Mouse (Mus musculus) neural tube, embryonic 11.5 days (tissue): ENCODE measurements around the gene Igdcc3. TPM values are rescaled to one million over a fixed set of nuclear protein-coding genes. Genes with fewer than 3 reads are reported as not detected.
A peak's percentile ranks its signal among the peaks of the same experiment; 100 is the strongest.

Experiments used
- ATAC-seq: fragments of 200-750 bp; cut with Nextera tagmentation; 2 replicates; pipeline ENCODE4 v1.8.0; 2017; ENCODE audit warnings: moderate number of reproducible peaks, mild to moderate bottlenecking, moderate TSS enrichment, moderate library complexity; ENCODE audit not compliant: insufficient read depth, low FRiP score, low TSS enrichment
- DNase-seq: peaks from one replicate; pipeline ENCODE4 v3.0.0-alpha.2; 2015; ENCODE audit warnings: low spot score
- H3K27ac ChIP-seq: fragments of 300-500 bp; sonication (generic); 2 replicates; pipeline ENCODE4 v1.5.1; 2014; ENCODE audit warnings: low read depth, mild to moderate bottlenecking, low read length
- H3K27me3 ChIP-seq: fragments of 300-500 bp; sonication (generic); 2 replicates; pipeline ENCODE4 v1.6.1; 2014; ENCODE audit warnings: mild to moderate bottlenecking, low read length, mixed read lengths; ENCODE audit not compliant: control insufficient read depth, insufficient read depth
- H3K36me3 ChIP-seq: fragments of 300-500 bp; sonication (generic); 2 replicates; pipeline ENCODE4 v1.6.1; 2014; ENCODE audit warnings: mild to moderate bottlenecking, low read length, moderate library complexity, mixed read lengths; ENCODE audit not compliant: control insufficient read depth, insufficient read depth
- H3K4me1 ChIP-seq: fragments of 300-500 bp; sonication (generic); 2 replicates; pipeline ENCODE4 v1.6.1; 2014; ENCODE audit warnings: low read length, mixed read lengths; ENCODE audit not compliant: control insufficient read depth, insufficient read depth
- H3K4me2 ChIP-seq: fragments of 300-500 bp; sonication (generic); 2 replicates; pipeline ENCODE4 v1.6.1; 2014; ENCODE audit warnings: low read depth, mild to moderate bottlenecking, moderate library complexity
- H3K4me3 ChIP-seq: fragments of 300-500 bp; sonication (generic); 2 replicates; pipeline ENCODE4 v1.5.1; 2014; ENCODE audit warnings: low read depth, low read length
- H3K9ac ChIP-seq: fragments of 300-500 bp; sonication (generic); 2 replicates; pipeline ENCODE4 v1.6.1; 2014; ENCODE audit warnings: mild to moderate bottlenecking, low read length
- H3K9me3 ChIP-seq: fragments of 300-500 bp; sonication (generic); 2 replicates; pipeline ENCODE4 v1.6.1; 2016; ENCODE audit warnings: low read length; ENCODE audit not compliant: control insufficient read depth
- WGBS: fragments of 180-500 bp; shearing (Covaris S2); extraction: QIAGEN DNeasy Blood & Tissue Kit; methylation state at CpG from one replicate; pipeline ENCODE4 v1.1.7; 2014; 5-methylcytosine and 5-hydroxymethylcytosine counted together
- polyA plus RNA-seq: library from polyadenylated mRNA; unstranded; fragments of >200 nt; fragmentation: Nextera tagmentation; extraction: Ambion mirVana; gene quantifications from 2 replicates; pipeline ENCODE4 v1.2.1, GENCODE M21; 2014

Igdcc3 gene
- polyA plus RNA-seq: 60.7 and 71.9 TPM in 2 replicates

DNA sequence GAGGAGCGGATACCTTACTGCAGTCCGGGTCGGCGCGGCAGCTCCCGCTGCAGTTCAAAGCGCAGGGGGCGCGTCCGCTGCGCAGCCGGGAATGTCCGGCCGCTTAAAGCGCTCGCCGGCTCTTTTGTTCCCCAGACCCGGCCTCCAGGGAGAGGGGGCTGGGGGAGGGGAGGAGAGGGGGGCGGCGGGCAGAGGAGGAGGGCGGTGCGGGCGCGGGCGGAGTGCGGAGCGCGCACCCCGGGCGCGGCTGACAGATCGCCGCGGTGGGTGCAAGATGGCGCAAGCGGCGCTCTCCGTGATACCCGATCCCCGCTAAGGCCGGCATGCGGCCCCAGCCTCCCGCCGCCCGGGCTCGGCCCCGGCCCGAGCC is at the start of gene Igdcc3:
Gene Igdcc3, plus strand, starts transcription at position 254 of the 370 bp plus-strand sequence.
- peak within 1 kb of the TSS; percentile 94 for H3K4me3 ChIP-seq
- ATAC-seq (peak; percentile 75), DNase-seq (peak; percentile 89)
- H3K9ac ChIP-seq: peak within 1 kb of the TSS; percentile 98
- no peaks in the 10 kb centered on the region; the same call in none of the 2 replicates for H3K36me3 ChIP-seq
- peak within 1 kb of the TSS; percentile 97 for H3K27ac ChIP-seq
- peaks cover 30% of the 10 kb centered on the region for H3K4me1 ChIP-seq
- 0% methylated on average over 32 of the region's 48 CpGs for WGBS
- H3K9me3 ChIP-seq: no peaks in the 10 kb centered on the region
- H3K4me2 ChIP-seq: peak within 1 kb of the TSS; percentile 82
- H3K27me3 ChIP-seq: no peaks in the 10 kb centered on the region

DNA sequence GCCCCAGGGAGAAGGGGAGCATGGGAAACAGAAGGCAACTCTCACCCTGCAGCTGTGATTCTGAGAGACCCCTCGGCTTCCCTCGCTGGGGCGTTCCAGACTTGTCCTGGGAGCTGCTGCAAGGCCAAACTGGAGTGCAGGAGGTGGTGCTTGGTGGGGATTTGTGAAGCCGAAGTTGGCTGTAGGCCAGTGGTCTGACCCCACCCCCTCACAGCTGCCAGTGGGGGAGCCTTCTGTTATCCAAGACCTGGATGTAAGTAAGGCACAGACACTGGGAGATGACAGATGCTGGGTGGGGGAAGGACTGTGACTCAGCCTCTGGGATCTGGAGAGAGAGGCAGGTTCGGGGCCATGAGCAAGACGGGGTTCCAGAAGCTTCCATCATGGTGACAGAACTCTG is 46.8 kb upstream of the Igdcc3 start:
- 46% methylated on average over 6 of the region's 6 CpGs for WGBS
- no peaks in the 10 kb centered on the region for H3K9me3 ChIP-seq
- H3K4me2 ChIP-seq: no peak overlapping the region
- no peak overlapping the region for H3K27ac ChIP-seq
- H3K36me3 ChIP-seq: no peaks in the 10 kb centered on the region
- H3K27me3 ChIP-seq: no peaks in the 10 kb centered on the region
- no peak overlapping the region for H3K4me3 ChIP-seq
- H3K9ac ChIP-seq: no peak overlapping the region
- H3K4me1 ChIP-seq: no peaks in the 10 kb centered on the region
- peak; percentile 56 for DNase-seq
- no peak for ATAC-seq

DNA sequence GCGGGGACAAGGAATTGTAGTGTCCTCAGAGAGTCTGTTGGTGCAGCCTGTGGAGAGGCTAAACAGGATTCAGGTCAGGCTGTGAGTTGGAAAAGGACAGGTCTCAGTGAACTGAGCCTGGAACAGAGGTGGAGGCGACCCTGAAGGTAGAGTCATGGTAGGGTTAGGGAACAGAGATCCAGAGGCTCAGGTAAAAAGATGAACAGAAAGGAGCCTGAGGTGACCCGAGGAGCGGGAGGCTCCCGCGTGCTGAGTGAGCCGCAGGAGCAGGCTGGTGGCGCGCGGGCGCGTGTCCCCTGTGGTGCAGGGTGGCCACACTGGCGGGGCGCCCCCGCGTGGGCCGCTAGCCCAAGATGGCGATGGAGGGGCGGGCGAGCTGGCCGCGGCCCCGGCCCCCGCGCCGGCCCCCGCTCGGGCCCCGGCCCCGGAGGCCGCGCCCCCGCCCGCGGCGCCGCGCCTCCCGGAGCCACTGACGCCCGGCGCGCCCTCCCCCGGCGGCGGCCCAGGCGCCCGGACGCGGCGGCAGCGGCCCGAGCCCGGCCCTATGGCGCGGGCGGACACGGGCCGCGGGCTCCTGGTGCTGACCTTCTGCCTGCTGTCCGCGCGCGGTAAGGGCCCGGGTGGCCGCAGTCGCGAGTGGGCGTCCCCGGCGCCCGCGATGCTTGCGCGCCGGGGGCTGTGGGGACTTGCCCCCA is 39.9 kb upstream of the Igdcc3 start, which contains the start of gene Igdcc4:
Gene Igdcc4, plus strand, starts transcription at position 496 of the 695 bp plus-strand sequence.
- DNase-seq: peak; percentile 47
- Histone ChIP-seq H3K9me3 (0 out of 2 replicates have a peak, but pooled peaks cover 2% of the 10 kb centered on the region), H3K27me3 (no peaks in the 10 kb centered on the region), H3K27ac (peak within 1 kb of the TSS; percentile 72), H3K36me3 (no peaks in the 10 kb centered on the region), H3K4me3 (peak within 1 kb of the TSS; percentile 75), H3K4me1 (peaks cover 17% of the 10 kb centered on the region), H3K4me2 (peak within 1 kb of the TSS; percentile 100), H3K9ac (peak within 1 kb of the TSS; percentile 87)
- ATAC-seq: no peak
- WGBS: 3% methylated on average over 35 of the region's 76 CpGs

DNA sequence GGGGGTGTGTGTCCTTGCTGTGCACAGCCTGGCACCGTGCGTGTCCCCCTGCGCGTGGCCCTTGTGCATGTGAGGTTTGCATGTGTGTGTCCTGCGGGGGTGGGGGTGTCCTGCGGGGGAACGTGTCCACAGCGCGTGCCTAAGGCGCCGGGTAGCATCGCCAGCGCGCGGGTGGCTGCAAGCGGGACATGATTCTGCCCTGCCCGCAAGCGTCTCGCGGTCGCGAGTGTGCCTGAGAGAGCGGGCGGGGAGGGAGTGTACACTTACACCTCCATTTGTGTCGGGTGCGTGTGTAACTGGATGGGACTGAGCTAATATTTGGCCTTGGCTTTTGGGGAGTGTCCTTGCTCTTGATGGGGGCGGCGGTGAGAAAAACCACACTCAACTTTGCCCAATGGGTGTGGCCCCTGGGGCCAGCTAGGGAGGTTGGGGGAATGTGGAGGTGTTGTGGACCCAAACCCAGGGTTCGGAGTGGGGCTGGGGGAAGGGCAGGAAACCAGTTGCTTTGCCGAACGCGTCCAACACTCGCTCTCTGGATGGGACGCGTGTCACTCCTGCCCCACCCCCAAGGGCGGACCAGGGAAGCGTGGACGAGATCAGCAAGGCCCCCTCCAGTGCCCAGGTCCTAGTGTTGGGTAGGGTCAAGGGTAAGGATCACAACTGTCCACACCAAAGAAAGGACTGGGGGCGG is 39.2 kb upstream of the Igdcc3 start:
- H3K36me3 ChIP-seq: no peaks in the 10 kb centered on the region
- DNase-seq: peak; percentile 71
- ATAC-seq: peak; percentile 68
- peak overlapping the region; percentile 72 for H3K27ac ChIP-seq
- H3K9ac ChIP-seq: peak overlapping the region; percentile 87
- WGBS: 0% methylated on average over 39 of the region's 39 CpGs
- H3K9me3 ChIP-seq: 0 out of 2 replicates have a peak, but pooled peaks cover 2% of the 10 kb centered on the region
- H3K4me2 ChIP-seq: peak overlapping the region; percentile 100
- no peaks in the 10 kb centered on the region for H3K27me3 ChIP-seq
- peak overlapping the region; percentile 75 for H3K4me3 ChIP-seq
- peaks cover 17% of the 10 kb centered on the region for H3K4me1 ChIP-seq

DNA sequence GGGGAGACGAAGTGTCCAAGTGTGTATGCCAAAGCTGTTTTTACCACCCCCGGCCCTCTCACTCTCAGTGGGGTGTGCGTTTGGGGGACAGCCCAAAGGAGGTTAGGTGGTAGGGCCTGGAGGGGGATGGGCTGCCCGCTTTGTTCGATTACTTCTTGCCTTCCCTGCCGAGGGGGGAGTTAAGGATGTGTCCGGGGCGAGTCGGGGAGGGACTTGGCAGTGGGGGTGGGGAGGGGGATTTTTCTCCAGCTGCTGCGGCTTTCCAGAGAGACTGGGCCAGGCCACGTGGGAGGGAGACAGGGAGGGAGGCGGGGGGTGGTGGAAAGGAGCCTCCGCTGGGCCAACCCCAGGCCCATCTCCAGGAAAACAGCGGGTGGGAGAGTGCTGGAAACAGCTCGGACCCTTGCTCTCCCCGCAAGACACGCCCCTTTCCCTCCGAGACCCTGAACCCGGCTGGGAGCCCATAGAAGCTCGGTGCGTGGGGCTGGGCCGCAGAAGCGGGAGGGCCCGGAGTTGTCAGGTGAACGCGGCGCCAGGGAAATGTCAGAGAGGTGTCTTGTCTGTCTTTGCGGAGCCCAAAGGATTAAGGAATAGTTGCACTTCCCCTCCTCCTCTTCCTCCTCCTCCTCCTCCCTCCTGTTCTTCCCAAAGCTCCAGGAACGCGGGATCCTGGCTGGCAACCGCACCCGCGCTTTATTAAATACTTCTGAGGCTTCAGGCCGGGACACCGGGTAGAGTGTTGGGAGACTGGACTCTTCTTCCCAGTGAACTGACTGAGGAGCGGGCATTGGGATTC is 38.4 kb upstream of the Igdcc3 start:
- WGBS: 1% methylated on average over 36 of the region's 36 CpGs
- Histone ChIP-seq H3K36me3 (no peaks in the 10 kb centered on the region), H3K9me3 (0 out of 2 replicates have a peak, but pooled peaks cover 2% of the 10 kb centered on the region), H3K4me3 (peak overlapping the region; percentile 75), H3K4me1 (peaks cover 17% of the 10 kb centered on the region), H3K27me3 (no peaks in the 10 kb centered on the region), H3K9ac (peak overlapping the region; percentile 87), H3K27ac (peak overlapping the region; percentile 72; the same call in 1 of the 2 replicates), H3K4me2 (peak overlapping the region; percentile 100)
- peak; percentile 79 for ATAC-seq
- DNase-seq: peak; percentile 80

DNA sequence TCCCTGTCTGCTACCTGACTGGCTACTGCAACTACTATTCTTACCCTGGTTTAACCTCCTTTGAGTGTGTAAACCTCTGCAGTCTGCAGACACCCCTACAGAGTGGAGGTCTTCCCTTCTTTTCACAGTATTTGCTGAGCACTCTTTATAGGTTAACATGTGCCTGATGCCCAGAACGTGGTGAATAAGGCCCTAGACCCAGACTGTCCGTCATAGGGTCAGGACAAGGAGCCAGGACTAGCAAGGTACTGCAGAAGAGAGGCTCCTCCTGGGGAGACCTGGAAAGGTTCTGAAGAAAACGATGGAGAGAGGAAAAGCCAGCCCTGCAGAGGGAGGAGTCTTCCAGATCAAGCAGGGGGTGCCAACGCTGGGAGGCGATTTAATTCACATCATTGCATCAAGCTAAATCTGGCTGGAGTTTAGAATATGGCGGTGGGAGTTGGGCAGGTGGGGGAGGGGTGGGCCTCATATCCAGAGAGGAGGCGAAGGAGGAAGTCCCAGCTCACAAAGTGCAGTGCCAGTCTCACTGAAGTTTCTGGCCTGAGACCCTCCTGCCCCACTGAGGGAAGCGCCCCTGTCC is 37.7 kb upstream of the Igdcc3 start:
- Histone ChIP-seq H3K27ac (no peak overlapping the region), H3K4me3 (peak overlapping the region; percentile 75), H3K4me2 (peak overlapping the region; percentile 100), H3K36me3 (no peaks in the 10 kb centered on the region), H3K27me3 (no peaks in the 10 kb centered on the region), H3K4me1 (peaks cover 17% of the 10 kb centered on the region), H3K9ac (peak overlapping the region; percentile 87; the same call in 1 of the 2 replicates), H3K9me3 (0 out of 2 replicates have a peak, but pooled peaks cover 2% of the 10 kb centered on the region)
- WGBS: 26% methylated on average over 8 of the region's 8 CpGs
- DNase-seq: no peak
- ATAC-seq: no peak

DNA sequence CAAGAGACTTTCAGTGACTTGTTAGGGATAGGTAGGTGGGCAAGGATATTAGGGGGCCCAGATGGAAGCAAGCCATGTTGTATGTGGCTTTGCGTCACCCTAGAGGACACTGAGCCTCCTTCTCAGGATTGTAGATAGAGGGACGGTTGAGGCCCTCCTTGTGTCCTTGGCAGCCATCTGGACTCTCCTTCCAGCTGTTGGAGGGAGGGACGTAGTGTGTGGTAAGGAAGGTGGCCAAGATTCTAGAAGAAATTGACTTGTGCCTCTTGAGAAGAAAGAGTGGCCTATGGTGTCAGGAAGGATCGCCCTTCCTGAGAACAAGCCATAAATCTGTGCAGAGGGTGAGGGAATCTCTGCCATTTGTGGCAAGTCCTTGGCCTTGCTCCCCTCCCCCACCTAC is 34.2 kb upstream of the Igdcc3 start:
- H3K9ac ChIP-seq: no peak overlapping the region
- no peak overlapping the region for H3K4me2 ChIP-seq
- H3K36me3 ChIP-seq: no peaks in the 10 kb centered on the region
- no peaks in the 10 kb centered on the region for H3K9me3 ChIP-seq
- no peak overlapping the region for H3K4me3 ChIP-seq
- H3K4me1 ChIP-seq: peaks cover 21% of the 10 kb centered on the region
- DNase-seq (no peak), ATAC-seq (no peak)
- no peaks in the 10 kb centered on the region for H3K27me3 ChIP-seq
- 74% methylated on average over 4 of the region's 4 CpGs for WGBS
- H3K27ac ChIP-seq: no peak overlapping the region

DNA sequence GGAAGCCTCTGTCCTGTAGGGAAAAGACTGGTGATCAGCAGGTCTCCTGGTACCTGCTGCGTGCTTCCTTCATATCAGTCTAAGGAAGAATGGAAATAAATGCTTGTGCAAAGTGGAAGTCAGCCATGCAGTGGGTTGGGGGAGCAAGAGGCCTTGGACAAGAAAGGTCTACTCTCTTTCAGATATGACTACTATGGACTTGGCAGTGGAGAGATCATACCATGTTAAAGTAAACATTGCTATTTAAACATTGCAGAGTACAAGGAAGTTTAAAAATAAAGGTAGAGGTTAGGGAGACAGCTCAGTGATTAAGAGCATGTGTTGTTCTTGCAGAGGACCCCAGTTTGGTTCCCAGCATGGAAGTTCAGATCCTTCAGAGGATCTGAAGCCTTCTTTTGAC is 33.1 kb upstream of the Igdcc3 start:
- DNase-seq (no peak), ATAC-seq (no peak)
- no peaks in the 10 kb centered on the region for H3K27me3 ChIP-seq
- 97% methylated on average over 1 of the region's 1 CpGs for WGBS
- H3K9me3 ChIP-seq: no peaks in the 10 kb centered on the region
- H3K4me1 ChIP-seq: peaks cover 17% of the 10 kb centered on the region
- H3K9ac ChIP-seq: no peak overlapping the region
- no peak overlapping the region for H3K27ac ChIP-seq
- H3K4me3 ChIP-seq: no peak overlapping the region
- no peak overlapping the region for H3K4me2 ChIP-seq
- no peaks in the 10 kb centered on the region for H3K36me3 ChIP-seq
